Mouse (Mus musculus): Measurements from ENCODE around the gene Dgki. TPM values are rescaled to one million over a fixed set of nuclear protein-coding genes. Genes with fewer than 3 reads are reported as not detected.
A peak's percentile ranks its signal among the peaks of the same experiment; 100 is the strongest.

Gene Dgki
- polyA plus RNA-seq, 1 experiment from 2014 or later: 0.56 TPM

GRCm38 (mm10) chr6:36872876-36873275, 427.1 kb downstream of the Dgki start:
- Histone ChIP-seq H3K36me3 (replicated peaks) (no peaks in the 10 kb centered on the region), H3K4me3 (no peak overlapping the region), H3K4me1 (peaks cover 29% of the 10 kb centered on the region), H3K27me3 (replicated peaks; ENCODE audit: low read depth, poor library complexity, severe bottlenecking) (peaks cover 3% of the 10 kb centered on the region), H3K9me3 (no peaks in the 10 kb centered on the region), H3K27ac (replicated peaks) (no peak overlapping the region)
- DNase-seq (ENCODE audit: low spot score): no peak
- 84% methylated on average over 3 of the region's 3 CpGs for WGBS

- no peaks in the 10 kb centered on the region for H3K9me3 ChIP-seq
- H3K4me3 ChIP-seq: no peak overlapping the region
- 64% methylated on average over 4 of the region's 4 CpGs for WGBS
- H3K36me3 ChIP-seq (replicated peaks): no peaks in the 10 kb centered on the region
- no peak for DNase-seq (ENCODE audit: low spot score)
- H3K4me1 ChIP-seq: peaks cover 14% of the 10 kb centered on the region
- no peak overlapping the region for H3K27ac ChIP-seq (replicated peaks)
- no peaks in the 10 kb centered on the region for H3K27me3 ChIP-seq (replicated peaks; ENCODE audit: low read depth, poor library complexity, severe bottlenecking)
These were observed 431.8 kb downstream of the Dgki start for GRCm38 (mm10) chr6:36868217-36868616.

DNA sequence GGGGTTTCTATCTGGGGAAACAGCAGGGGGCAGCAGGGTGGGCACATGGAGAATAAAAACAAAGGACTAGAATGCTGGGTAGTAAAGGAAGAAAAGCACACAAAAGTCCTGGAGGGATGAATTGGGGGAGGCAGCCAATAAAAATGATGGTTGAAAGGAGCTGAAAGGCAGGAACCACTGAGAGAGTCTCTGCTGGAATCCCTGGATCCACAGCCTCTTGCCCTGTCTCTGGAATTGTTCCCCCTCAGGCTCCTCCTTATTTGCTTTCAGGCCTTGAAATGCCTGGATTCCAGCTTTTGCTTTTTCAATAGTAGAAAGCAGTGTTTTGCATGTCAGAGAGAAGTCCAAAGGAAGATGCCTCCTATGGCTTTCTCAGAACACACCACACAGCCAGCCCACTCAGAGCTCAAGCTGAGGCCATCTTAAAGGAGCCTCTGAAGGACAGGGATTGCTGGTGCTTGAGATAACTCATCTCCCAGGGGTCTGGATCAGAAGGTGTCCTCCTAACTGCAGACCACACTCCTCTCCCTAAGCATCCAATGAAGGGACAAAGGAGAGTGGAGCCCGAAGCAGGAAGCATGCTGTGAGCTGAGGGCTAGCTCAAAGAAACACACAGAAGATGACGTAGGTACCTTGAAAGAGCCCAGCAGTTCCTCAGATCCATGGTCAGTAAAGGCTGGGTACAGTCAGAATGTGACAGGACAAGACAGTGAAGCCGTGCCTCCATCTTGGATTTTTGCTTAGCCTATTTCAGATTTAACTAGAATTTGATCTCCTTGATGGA, 441.5 kb downstream of the Dgki start:
- peak; percentile 23 for DNase-seq (ENCODE audit: low spot score)
- H3K27me3 ChIP-seq (replicated peaks; ENCODE audit: low read depth, poor library complexity, severe bottlenecking): no peaks in the 10 kb centered on the region
- H3K9me3 ChIP-seq: no peaks in the 10 kb centered on the region
- H3K4me1 ChIP-seq: peaks cover 13% of the 10 kb centered on the region
- H3K36me3 ChIP-seq (replicated peaks): no peaks in the 10 kb centered on the region
- no peak overlapping the region for H3K4me3 ChIP-seq
- peak overlapping the region; percentile 82 for H3K27ac ChIP-seq (replicated peaks)
- WGBS: 48% methylated on average over 3 of the region's 3 CpGs

GRCm38 (mm10) chr6:36857627-36858257, 442.2 kb downstream of the Dgki start:
- Histone ChIP-seq H3K36me3 (replicated peaks) (no peaks in the 10 kb centered on the region), H3K4me3 (no peak overlapping the region), H3K9me3 (no peaks in the 10 kb centered on the region), H3K27ac (replicated peaks) (peak overlapping the region; percentile 82), H3K27me3 (replicated peaks; ENCODE audit: low read depth, poor library complexity, severe bottlenecking) (no peaks in the 10 kb centered on the region), H3K4me1 (peaks cover 13% of the 10 kb centered on the region)
- peak; percentile 28 for DNase-seq (ENCODE audit: low spot score)
- 38% methylated on average over 6 of the region's 6 CpGs for WGBS

DNA sequence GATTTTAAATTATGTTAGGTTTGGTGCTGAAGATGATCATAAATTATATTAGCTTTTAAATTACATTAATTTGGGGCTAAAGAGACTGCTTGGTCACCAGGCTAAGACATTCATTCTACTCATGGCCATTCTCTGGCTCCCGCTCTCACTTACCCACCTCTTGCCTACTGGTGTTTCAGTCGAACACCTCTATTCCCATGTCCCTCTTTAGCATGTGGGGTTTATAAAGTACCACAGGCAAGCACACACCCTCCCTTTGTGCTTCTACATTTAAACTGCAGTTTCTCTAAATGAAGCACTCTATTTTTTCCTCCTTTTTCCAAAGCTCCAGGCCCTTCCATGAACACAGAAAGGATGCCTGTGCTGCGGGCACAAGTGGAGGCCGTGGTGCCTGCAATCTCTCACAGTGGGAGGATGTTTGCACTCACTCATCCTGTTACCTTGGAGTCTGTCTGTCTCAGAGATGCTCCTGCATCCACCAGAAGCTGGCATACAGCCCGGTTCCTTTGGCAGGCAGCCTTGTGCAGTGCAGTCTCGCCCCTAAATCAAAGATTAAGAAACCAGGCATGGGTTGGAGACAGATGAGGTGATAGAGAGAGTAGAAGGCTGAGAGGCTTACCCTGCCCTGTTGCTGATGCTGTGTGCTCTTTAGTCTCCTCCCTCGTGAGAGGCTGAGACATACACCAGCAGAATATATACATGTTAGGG, 449.4 kb downstream of the Dgki start:
- no peaks in the 10 kb centered on the region for H3K27me3 ChIP-seq (replicated peaks; ENCODE audit: low read depth, poor library complexity, severe bottlenecking)
- H3K36me3 ChIP-seq (replicated peaks): no peaks in the 10 kb centered on the region
- 0 out of 2 replicates have a peak overlapping the region, but pooled peaks have one; percentile 26 for H3K27ac ChIP-seq (replicated peaks)
- no peak for DNase-seq (ENCODE audit: low spot score)
- no peak overlapping the region for H3K4me3 ChIP-seq
- WGBS: 88% methylated on average over 7 of the region's 7 CpGs
- peaks cover 13% of the 10 kb centered on the region for H3K4me1 ChIP-seq
- no peaks in the 10 kb centered on the region for H3K9me3 ChIP-seq

GRCm38 (mm10) chr6:36845288-36845687, 454.7 kb downstream of the Dgki start:
- Histone ChIP-seq H3K4me1 (peaks cover 51% of the 10 kb centered on the region), H3K27ac (replicated peaks) (no peak overlapping the region), H3K4me3 (no peak overlapping the region), H3K9me3 (no peaks in the 10 kb centered on the region), H3K36me3 (replicated peaks) (no peaks in the 10 kb centered on the region), H3K27me3 (replicated peaks; ENCODE audit: low read depth, poor library complexity, severe bottlenecking) (no peaks in the 10 kb centered on the region)
- no peak for DNase-seq (ENCODE audit: low spot score)
- WGBS: 70% methylated on average over 1 of the region's 1 CpGs

DNA sequence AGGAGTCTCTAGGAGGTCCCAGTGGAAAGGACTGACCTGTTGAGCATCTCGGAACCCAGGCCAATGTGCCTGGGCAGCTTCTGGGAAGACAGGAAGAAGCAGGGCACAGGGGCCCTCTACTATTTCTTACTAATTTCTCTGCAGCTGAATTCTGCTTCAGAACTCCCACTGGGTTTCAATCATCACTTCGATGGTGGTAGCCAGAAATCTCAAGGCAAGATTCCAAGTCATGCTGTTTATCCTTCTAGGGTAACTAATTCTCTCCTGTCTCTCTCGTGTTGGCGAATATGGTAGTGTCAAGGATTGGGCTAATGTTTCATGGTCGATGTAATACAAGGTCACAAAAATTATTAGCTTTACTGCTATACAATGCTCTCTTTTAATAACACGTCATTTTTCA, 455.7 kb downstream of the Dgki start:
- H3K27ac ChIP-seq (replicated peaks): 0 out of 2 replicates have a peak overlapping the region, but pooled peaks have one; percentile 8
- WGBS: 83% methylated on average over 6 of the region's 6 CpGs
- peaks cover 54% of the 10 kb centered on the region for H3K4me1 ChIP-seq
- H3K4me3 ChIP-seq: no peak overlapping the region
- H3K36me3 ChIP-seq (replicated peaks): no peaks in the 10 kb centered on the region
- H3K27me3 ChIP-seq (replicated peaks; ENCODE audit: low read depth, poor library complexity, severe bottlenecking): no peaks in the 10 kb centered on the region
- H3K9me3 ChIP-seq: no peaks in the 10 kb centered on the region
- DNase-seq (ENCODE audit: low spot score): no peak

- H3K27ac ChIP-seq (replicated peaks): peak overlapping the region; percentile 58
- WGBS: 66% methylated on average over 3 of the region's 3 CpGs
These were observed 456.9 kb downstream of the Dgki start for GRCm38 (mm10) chr6:36843031-36843488.

GRCm38 (mm10) chr6:36842101-36842922, 457.7 kb downstream of the Dgki start:
- Histone ChIP-seq H3K4me1 (peaks cover 63% of the 10 kb centered on the region), H3K27ac (replicated peaks) (peak overlapping the region; percentile 58), H3K9me3 (no peaks in the 10 kb centered on the region), H3K27me3 (replicated peaks; ENCODE audit: low read depth, poor library complexity, severe bottlenecking) (no peaks in the 10 kb centered on the region), H3K4me3 (no peak overlapping the region), H3K36me3 (replicated peaks) (no peaks in the 10 kb centered on the region)
- WGBS: 61% methylated on average over 5 of the region's 5 CpGs
- DNase-seq (ENCODE audit: low spot score): no peak

More at GRCm38 (mm10) chr6:36843031-36843488, 456.9 kb downstream of the Dgki start:
- Histone ChIP-seq H3K27me3 (replicated peaks; ENCODE audit: low read depth, poor library complexity, severe bottlenecking) (no peaks in the 10 kb centered on the region), H3K4me3 (no peak overlapping the region), H3K36me3 (replicated peaks) (no peaks in the 10 kb centered on the region), H3K4me1 (peaks cover 55% of the 10 kb centered on the region), H3K9me3 (no peaks in the 10 kb centered on the region)
- no peak for DNase-seq (ENCODE audit: low spot score)

- WGBS: 37% methylated on average over 3 of the region's 3 CpGs
- no peaks in the 10 kb centered on the region for H3K27me3 ChIP-seq (replicated peaks; ENCODE audit: low read depth, poor library complexity, severe bottlenecking)
- H3K4me1 ChIP-seq: peaks cover 64% of the 10 kb centered on the region
- H3K27ac ChIP-seq (replicated peaks): peak overlapping the region; percentile 44; the same call in 1 of the 2 replicates
- no peak for DNase-seq (ENCODE audit: low spot score)
- no peaks in the 10 kb centered on the region for H3K9me3 ChIP-seq
- H3K4me3 ChIP-seq: no peak overlapping the region
- H3K36me3 ChIP-seq (replicated peaks): no peaks in the 10 kb centered on the region
These were observed 458.3 kb downstream of the Dgki start for GRCm38 (mm10) chr6:36841701-36842100.

- Histone ChIP-seq H3K4me3 (no peak overlapping the region), H3K27me3 (replicated peaks; ENCODE audit: low read depth, poor library complexity, severe bottlenecking) (no peaks in the 10 kb centered on the region), H3K9me3 (no peaks in the 10 kb centered on the region), H3K27ac (replicated peaks) (peak overlapping the region; percentile 78), H3K4me1 (peaks cover 64% of the 10 kb centered on the region), H3K36me3 (replicated peaks) (no peaks in the 10 kb centered on the region)
- DNase-seq (ENCODE audit: low spot score): no peak
These were observed 458.8 kb downstream of the Dgki start for GRCm38 (mm10) chr6:36841174-36841573.

- Histone ChIP-seq H3K27ac (replicated peaks) (no peak overlapping the region), H3K4me3 (no peak overlapping the region), H3K36me3 (replicated peaks) (no peaks in the 10 kb centered on the region), H3K9me3 (no peaks in the 10 kb centered on the region), H3K27me3 (replicated peaks; ENCODE audit: low read depth, poor library complexity, severe bottlenecking) (no peaks in the 10 kb centered on the region), H3K4me1 (peaks cover 51% of the 10 kb centered on the region)
- no peak for DNase-seq (ENCODE audit: low spot score)
- 92% methylated on average over 1 of the region's 1 CpGs for WGBS
These were observed 461.2 kb downstream of the Dgki start for GRCm38 (mm10) chr6:36838747-36839146.
